Mouse (Mus musculus): ENCODE measurements around the gene Crmp1. TPM values are rescaled to one million over a fixed set of nuclear protein-coding genes. Genes with fewer than 3 reads are reported as not detected.

Crmp1 gene
- total RNA-seq (2014; rRNA removed): 1,015 and 1,414 TPM in 2 replicates
- polyA plus RNA-seq (2015; fragmentation: Nextera tagmentation; extraction: Ambion mirVana): 607 and 697 TPM in 2 replicates

DNA sequence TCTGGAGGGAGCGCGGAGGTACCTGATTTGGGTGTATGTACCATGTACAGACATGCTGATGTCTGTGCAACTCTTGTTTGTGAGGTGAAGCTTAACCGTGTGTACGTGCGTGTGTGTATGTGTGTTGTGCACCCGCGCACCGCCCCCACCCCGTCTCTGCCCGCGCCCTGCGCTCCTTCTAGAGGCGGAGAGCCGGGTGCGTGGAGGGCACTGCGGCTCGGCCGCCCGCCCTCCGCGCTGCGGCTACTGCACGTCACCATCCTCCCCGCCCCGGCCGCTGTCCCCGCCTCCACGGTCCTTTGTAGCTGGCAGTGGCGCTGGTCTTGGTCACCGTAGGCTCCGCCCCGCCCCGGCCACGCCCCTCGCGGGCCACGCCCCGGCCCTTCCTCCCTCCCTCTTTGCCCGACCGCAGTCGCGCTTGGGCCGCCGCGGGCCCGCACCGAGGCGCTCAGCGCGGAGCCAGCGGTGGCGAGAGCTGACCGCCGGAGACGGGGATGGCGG, at the start of gene Crmp1:
Gene Crmp1, plus strand, starts transcription at position 290 of the 501 bp plus-strand sequence.
- Histone ChIP-seq H3K27ac (peak within 1 kb of the TSS; percentile 75), H3K4me2 (ENCODE audit: low read depth, low read length) (peak within 1 kb of the TSS; percentile 66), H3K4me3 (ENCODE audit: low read length) (peak within 1 kb of the TSS; percentile 76), H3K27me3 (ENCODE audit: insufficient read depth, low read length) (no peaks in the 10 kb centered on the region), H3K9ac (replicated peaks; ENCODE audit: low read length) (peak within 1 kb of the TSS; percentile 82), H3K4me1 (ENCODE audit: insufficient read depth, low read length) (no peaks in the 10 kb centered on the region; the same call in 1 of the 2 replicates), H3K9me3 (ENCODE audit: low read length) (no peaks in the 10 kb centered on the region), H3K36me3 (ENCODE audit: insufficient read depth, low read length) (no peaks in the 10 kb centered on the region)
- DNase-seq (ENCODE audit: low spot score) (peak; percentile 93), ATAC-seq (peak; percentile 85)
- WGBS: 2% methylated on average over 35 of the region's 56 CpGs
- TF ChIP-seq CTCF (IDR thresholded peaks at IDR 0.05; ENCODE audit: low read depth): no peak

DNA sequence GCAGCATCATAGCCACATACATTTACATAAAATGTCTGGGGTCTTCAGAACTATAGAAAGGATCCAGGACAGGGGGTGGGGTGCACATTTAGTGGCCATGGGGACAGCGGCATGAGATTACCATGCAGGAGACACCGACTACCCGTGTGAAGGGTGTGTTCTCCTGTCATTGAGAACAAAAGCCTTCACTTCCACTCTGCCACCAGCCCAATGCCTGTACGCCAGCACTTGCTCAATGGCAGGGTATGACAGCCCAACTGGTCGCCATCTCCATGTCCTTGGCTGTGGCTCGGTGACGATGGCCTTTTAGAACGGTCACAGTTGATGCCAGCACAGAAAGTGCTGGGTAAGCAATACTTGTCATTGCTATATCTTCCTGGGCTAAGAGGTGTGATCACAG, 45.5 kb upstream of the Crmp1 start:
- WGBS: 52% methylated on average over 8 of the region's 8 CpGs
- ATAC-seq (0 out of 2 replicates have a peak, but pooled peaks have one; percentile 15), DNase-seq (ENCODE audit: low spot score) (no peak)
- H3K9ac ChIP-seq (replicated peaks; ENCODE audit: low read length): no peak overlapping the region
- no peaks in the 10 kb centered on the region for H3K9me3 ChIP-seq (ENCODE audit: low read length)
- H3K27ac ChIP-seq: no peak overlapping the region
- H3K36me3 ChIP-seq (ENCODE audit: insufficient read depth, low read length): no peaks in the 10 kb centered on the region
- H3K4me3 ChIP-seq (ENCODE audit: low read length): no peak overlapping the region
- no peak overlapping the region for H3K4me2 ChIP-seq (ENCODE audit: low read depth, low read length)
- H3K4me1 ChIP-seq (ENCODE audit: insufficient read depth, low read length): peaks cover 15% of the 10 kb centered on the region
- no peak for TF ChIP-seq CTCF (IDR thresholded peaks at IDR 0.05; ENCODE audit: low read depth)
- no peaks in the 10 kb centered on the region for H3K27me3 ChIP-seq (ENCODE audit: insufficient read depth, low read length)

DNA sequence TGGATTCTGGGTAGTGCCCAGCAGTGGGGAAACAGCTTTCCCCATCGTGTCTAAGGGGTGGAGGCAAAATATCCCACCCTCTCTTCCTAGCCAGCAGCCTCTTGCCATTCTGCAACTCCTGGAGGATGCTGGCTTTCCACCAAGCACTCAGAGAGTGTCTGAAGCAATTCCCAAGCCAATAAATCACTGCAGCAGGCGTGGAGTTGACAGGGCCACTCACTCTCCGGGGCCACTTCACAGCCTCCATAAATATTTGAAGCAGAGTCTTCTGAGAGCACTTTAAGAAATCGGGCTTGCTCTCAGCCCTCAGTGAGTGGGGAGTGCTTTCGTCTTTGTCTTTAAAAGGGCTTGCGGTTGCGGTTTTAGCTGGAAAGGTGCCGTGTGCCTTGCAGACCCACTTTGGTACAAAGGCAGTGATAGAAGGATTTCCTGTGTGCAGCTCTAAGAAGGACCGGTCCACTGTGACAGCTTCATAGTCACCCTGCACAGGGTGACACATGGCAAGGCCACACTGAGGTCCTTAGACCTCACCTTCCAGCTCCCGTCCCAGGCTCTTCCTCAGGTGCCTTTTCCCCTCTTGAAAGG, 45.0 kb upstream of the Crmp1 start:
- 0 out of 2 replicates have a peak overlapping the region, but pooled peaks have one; percentile 41 for H3K27ac ChIP-seq
- no peaks in the 10 kb centered on the region for H3K36me3 ChIP-seq (ENCODE audit: insufficient read depth, low read length)
- H3K9ac ChIP-seq (replicated peaks; ENCODE audit: low read length): no peak overlapping the region
- 41% methylated on average over 10 of the region's 10 CpGs for WGBS
- H3K4me2 ChIP-seq (ENCODE audit: low read depth, low read length): no peak overlapping the region
- no peak overlapping the region for H3K4me3 ChIP-seq (ENCODE audit: low read length)
- TF ChIP-seq CTCF (IDR thresholded peaks at IDR 0.05; ENCODE audit: low read depth): no peak
- DNase-seq (ENCODE audit: low spot score): peak; percentile 53
- 0 out of 2 replicates have a peak, but pooled peaks have one; percentile 9 for ATAC-seq
- H3K27me3 ChIP-seq (ENCODE audit: insufficient read depth, low read length): no peaks in the 10 kb centered on the region
- peaks cover 15% of the 10 kb centered on the region for H3K4me1 ChIP-seq (ENCODE audit: insufficient read depth, low read length)
- H3K9me3 ChIP-seq (ENCODE audit: low read length): no peaks in the 10 kb centered on the region

DNA sequence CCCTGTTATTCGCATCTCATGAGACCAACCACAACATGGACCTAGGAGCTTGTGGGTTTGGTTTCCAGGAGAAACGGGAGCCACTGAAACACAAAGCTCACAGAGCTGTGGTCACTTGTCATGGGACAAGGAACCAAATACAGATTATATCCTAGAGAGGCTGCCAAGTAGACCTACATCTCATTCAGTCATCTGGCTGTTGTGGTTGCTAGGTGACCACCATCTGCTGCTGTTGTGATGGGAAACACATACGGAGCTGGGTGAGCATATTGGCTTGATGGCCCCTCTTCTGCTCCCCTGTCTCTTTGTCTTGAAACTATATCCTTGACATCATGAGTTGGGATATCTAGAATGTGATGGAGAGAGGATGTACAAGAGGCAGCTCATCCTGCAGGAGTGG, 44.3 kb upstream of the Crmp1 start:
- H3K4me2 ChIP-seq (ENCODE audit: low read depth, low read length): no peak overlapping the region
- H3K9me3 ChIP-seq (ENCODE audit: low read length): no peaks in the 10 kb centered on the region
- no peaks in the 10 kb centered on the region for H3K27me3 ChIP-seq (ENCODE audit: insufficient read depth, low read length)
- H3K27ac ChIP-seq: peak overlapping the region; percentile 61; the same call in 1 of the 2 replicates
- ATAC-seq (peak; percentile 46), DNase-seq (ENCODE audit: low spot score) (peak; percentile 70)
- H3K9ac ChIP-seq (replicated peaks; ENCODE audit: low read length): no peak overlapping the region
- TF ChIP-seq CTCF (IDR thresholded peaks at IDR 0.05; ENCODE audit: low read depth): no peak
- H3K4me3 ChIP-seq (ENCODE audit: low read length): no peak overlapping the region
- WGBS: 41% methylated on average over 3 of the region's 3 CpGs
- no peaks in the 10 kb centered on the region for H3K36me3 ChIP-seq (ENCODE audit: insufficient read depth, low read length)
- peaks cover 15% of the 10 kb centered on the region for H3K4me1 ChIP-seq (ENCODE audit: insufficient read depth, low read length)

DNA sequence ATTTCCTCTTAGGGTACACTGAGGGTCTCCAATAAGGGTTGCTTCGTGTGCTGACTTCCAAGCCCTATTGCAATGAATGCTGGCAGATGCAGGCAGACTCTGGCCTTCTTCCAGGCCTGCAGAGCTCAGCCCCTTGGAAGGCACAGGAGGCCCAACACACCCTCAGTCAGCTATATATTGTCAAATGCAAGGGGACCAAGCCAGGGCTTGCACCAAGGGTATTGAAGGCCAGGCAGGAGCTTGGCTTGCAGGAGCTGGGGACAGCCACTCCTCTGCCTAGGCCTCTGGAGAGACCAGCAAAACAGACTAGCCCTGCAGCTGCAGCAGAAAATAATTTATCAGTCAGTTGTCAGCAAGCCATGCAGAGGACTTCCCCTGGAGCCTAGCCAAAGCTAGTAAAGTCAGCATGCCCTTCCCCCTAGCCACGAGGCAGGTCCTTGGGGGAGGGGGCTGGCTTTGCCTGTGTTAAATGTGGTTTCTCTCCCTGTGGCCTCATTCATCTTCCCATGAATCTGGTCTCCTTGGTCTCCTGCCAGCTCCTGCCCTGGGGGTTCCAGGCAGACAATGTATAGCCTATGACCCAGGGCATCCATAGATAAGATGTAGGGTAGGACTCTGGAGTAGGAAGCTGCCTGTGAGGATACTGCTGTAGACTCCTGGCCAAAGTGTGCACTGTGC, 43.6 kb upstream of the Crmp1 start:
- Histone ChIP-seq H3K4me1 (ENCODE audit: insufficient read depth, low read length) (peaks cover 15% of the 10 kb centered on the region), H3K4me2 (ENCODE audit: low read depth, low read length) (no peak overlapping the region), H3K9ac (replicated peaks; ENCODE audit: low read length) (no peak overlapping the region), H3K9me3 (ENCODE audit: low read length) (no peaks in the 10 kb centered on the region), H3K4me3 (ENCODE audit: low read length) (no peak overlapping the region), H3K27ac (peak overlapping the region; percentile 61; the same call in 1 of the 2 replicates), H3K27me3 (ENCODE audit: insufficient read depth, low read length) (no peaks in the 10 kb centered on the region), H3K36me3 (ENCODE audit: insufficient read depth, low read length) (no peaks in the 10 kb centered on the region)
- ATAC-seq (peak; percentile 44; the same call in 1 of the 2 replicates), DNase-seq (ENCODE audit: low spot score) (peak; percentile 69)
- TF ChIP-seq CTCF (IDR thresholded peaks at IDR 0.05; ENCODE audit: low read depth): no peak
- 15% methylated on average over 2 of the region's 2 CpGs for WGBS

DNA sequence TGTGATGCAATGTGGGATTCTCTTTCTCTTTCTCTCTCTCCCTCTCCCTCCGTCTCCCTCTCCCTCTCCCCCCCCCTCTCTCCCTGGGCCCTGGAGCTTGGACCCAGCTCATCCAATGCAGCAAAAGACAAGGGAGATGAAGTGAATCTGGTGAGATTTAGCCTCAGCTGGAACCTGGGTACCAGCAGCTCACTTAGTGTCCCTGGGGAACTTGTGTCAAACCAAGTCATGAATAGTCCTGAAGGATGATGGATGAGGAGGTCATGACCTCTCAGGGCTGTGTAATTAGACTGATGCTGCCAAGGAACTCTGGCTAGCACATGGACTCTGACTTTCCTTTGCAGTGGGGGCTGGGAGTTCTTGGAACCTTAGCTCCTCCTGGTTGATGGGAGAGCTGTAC, 39.5 kb upstream of the Crmp1 start:
- no peak for ATAC-seq
- 13% methylated on average over 1 of the region's 1 CpGs for WGBS

More for the DNA sequence above, 39.5 kb upstream of the Crmp1 start:
- Histone ChIP-seq H3K4me2 (ENCODE audit: low read depth, low read length) (no peak overlapping the region), H3K9ac (replicated peaks; ENCODE audit: low read length) (no peak overlapping the region), H3K9me3 (ENCODE audit: low read length) (no peaks in the 10 kb centered on the region), H3K27me3 (ENCODE audit: insufficient read depth, low read length) (no peaks in the 10 kb centered on the region), H3K36me3 (ENCODE audit: insufficient read depth, low read length) (no peaks in the 10 kb centered on the region), H3K4me1 (ENCODE audit: insufficient read depth, low read length) (peaks cover 11% of the 10 kb centered on the region), H3K27ac (no peak overlapping the region), H3K4me3 (ENCODE audit: low read length) (no peak overlapping the region)
- DNase-seq (ENCODE audit: low spot score): peak; percentile 14
- TF ChIP-seq CTCF (IDR thresholded peaks at IDR 0.05; ENCODE audit: low read depth): no peak

All from hindbrain, postnatal 0 days (tissue).